Mouse (Mus musculus): Measurements from ENCODE around the gene Nsa2. TPM values are rescaled to one million over a fixed set of nuclear protein-coding genes. Genes with fewer than 3 reads are reported as not detected.

Gene Nsa2
- total and polyA plus RNA-seq, 3 experiments, result 126 to 305 (median 159) TPM

DNA sequence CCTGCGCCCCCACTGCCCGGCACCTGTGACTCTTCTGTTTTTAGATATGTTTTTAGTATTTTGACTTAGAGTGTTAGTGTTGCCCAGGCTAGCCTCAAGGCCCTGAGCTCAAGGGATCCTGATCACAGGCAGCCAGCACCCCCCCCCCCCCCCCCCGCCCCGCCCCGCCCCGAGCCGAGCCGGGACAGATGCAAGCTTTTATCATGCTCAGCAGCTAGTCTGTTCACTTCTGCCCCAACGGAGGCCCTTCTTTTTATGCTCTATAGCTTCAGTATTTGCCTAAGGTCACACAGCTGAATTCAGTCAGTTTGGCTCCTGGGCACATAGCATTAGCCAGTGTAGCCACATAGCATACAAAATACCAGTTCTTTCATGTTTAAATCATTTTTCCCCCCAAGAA, 51.4 kb downstream of the Nsa2 start:
- Histone ChIP-seq H3K9ac (ENCODE audit: insufficient read depth, low read depth) (no peak overlapping the region), H3K36me3 (replicated peaks in 1 of 2; ENCODE audit: control insufficient read depth in 1 of 2, insufficient read depth in 1 of 2, low read length in 1 of 2) (no peaks in the 10 kb centered on the region), H3K27me3 (replicated peaks) (no peaks in the 10 kb centered on the region), H3K9me3 (replicated peaks; ENCODE audit: low read length) (no peaks in the 10 kb centered on the region), H3K4me2 (ENCODE audit: insufficient read depth, low read depth, poor library complexity, severe bottlenecking) (no peak overlapping the region), H3K4me1 (ENCODE audit: control insufficient read depth in 1 of 2, insufficient read depth in 2 of 2) (no peaks in the 10 kb centered on the region), H3K79me2 (replicated peaks; ENCODE audit: control insufficient read depth, extremely low read depth, insufficient read depth, poor library complexity, severe bottlenecking) (no peaks in the 10 kb centered on the region), H3K4me3 (replicated peaks in 1 of 3; ENCODE audit: low read depth in 2 of 3, low read length in 2 of 3, poor library complexity in 1 of 3) (no peak overlapping the region), H3K27ac (ENCODE audit: insufficient read depth, low read depth) (no peak overlapping the region)
- in situ Hi-C loops (cut with MboI; ENCODE audit: low pct_ligation_motif_present, low pct_unique_long_range_greater_than_20kb, low sequenced_read_pairs) (no loop called here), dilution Hi-C loops (cut with MboI; ENCODE audit: extremely low pct_ligation_motif_present, extremely low pct_unique_long_range_greater_than_20kb, low sequenced_read_pairs) (no loop called here)
- TF ChIP-seq JUND (conservative IDR thresholded peaks at IDR 0.05; ENCODE audit: low read depth, low read length) (no peak), USF2 (conservative IDR thresholded peaks at IDR 0.05; ENCODE audit: low read depth, low read length) (no peak), PAX5 (IDR thresholded peaks at IDR 0.05; ENCODE audit: low read length) (no peak), ETS1 (conservative IDR thresholded peaks at IDR 0.05; ENCODE audit: low read depth, low read length) (no peak)
- no peak for DNase-seq (ENCODE audit: extremely low read depth)

DNA sequence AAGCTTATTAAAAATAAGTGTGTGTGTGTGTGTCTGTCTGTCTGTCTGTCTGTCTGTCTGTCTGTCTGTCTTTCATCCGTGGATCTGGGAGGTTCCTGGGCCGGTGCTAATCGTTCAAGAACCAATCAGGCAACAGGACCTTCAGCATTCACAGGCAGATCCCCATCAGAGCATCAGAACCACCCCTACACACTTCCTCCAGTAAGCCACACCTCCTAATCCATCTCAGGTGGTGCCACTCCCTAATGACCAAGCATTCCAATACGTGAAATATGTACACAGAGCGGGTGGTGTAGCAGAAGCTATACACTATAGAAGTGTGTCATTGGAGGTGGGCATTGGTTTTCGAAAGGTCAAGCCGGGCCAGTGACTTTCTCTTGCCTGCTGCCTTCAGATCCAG, 55.3 kb downstream of the Nsa2 start:
- Histone ChIP-seq H3K79me2 (replicated peaks; ENCODE audit: control insufficient read depth, extremely low read depth, insufficient read depth, poor library complexity, severe bottlenecking) (no peaks in the 10 kb centered on the region), H3K9me3 (replicated peaks; ENCODE audit: low read length) (no peaks in the 10 kb centered on the region), H3K4me2 (ENCODE audit: insufficient read depth, low read depth, poor library complexity, severe bottlenecking) (no peak overlapping the region), H3K4me3 (replicated peaks in 1 of 3; ENCODE audit: low read depth in 2 of 3, low read length in 2 of 3, poor library complexity in 1 of 3) (no peak overlapping the region), H3K4me1 (ENCODE audit: control insufficient read depth in 1 of 2, insufficient read depth in 2 of 2) (no peaks in the 10 kb centered on the region), H3K27ac (ENCODE audit: insufficient read depth, low read depth) (no peak overlapping the region), H3K9ac (ENCODE audit: insufficient read depth, low read depth) (no peak overlapping the region), H3K36me3 (replicated peaks in 1 of 2; ENCODE audit: control insufficient read depth in 1 of 2, insufficient read depth in 1 of 2, low read length in 1 of 2) (no peaks in the 10 kb centered on the region), H3K27me3 (replicated peaks) (no peaks in the 10 kb centered on the region)
- dilution Hi-C loops (cut with MboI; ENCODE audit: extremely low pct_ligation_motif_present, extremely low pct_unique_long_range_greater_than_20kb, low sequenced_read_pairs), result no loop called here
- DNase-seq (ENCODE audit: extremely low read depth), result no peak
- in situ Hi-C loops (cut with MboI; ENCODE audit: low pct_ligation_motif_present, low pct_unique_long_range_greater_than_20kb, low sequenced_read_pairs), result no loop called here
- TF ChIP-seq MAX (IDR thresholded peaks at IDR 0.05; ENCODE audit: low read length), result no peak
- no peak for TF ChIP-seq ZMIZ1 (IDR thresholded peaks at IDR 0.05; ENCODE audit: low read depth, low read length)
- TF ChIP-seq NRF1 (IDR thresholded peaks at IDR 0.05; ENCODE audit: low read depth, low read length), result no peak
- no peak for TF ChIP-seq ELF1 (IDR thresholded peaks at IDR 0.05; ENCODE audit: low read depth, low read length)
- TF ChIP-seq JUND (conservative IDR thresholded peaks at IDR 0.05; ENCODE audit: low read depth, low read length), result no peak
- no peak for TF ChIP-seq RAD21 (IDR thresholded peaks at IDR 0.05; ENCODE audit: low read depth, low read length)
- no peak for TF ChIP-seq USF1 (IDR thresholded peaks at IDR 0.05; ENCODE audit: low read depth, low read length)
- no peak for TF ChIP-seq MAFK (IDR thresholded peaks at IDR 0.05; ENCODE audit: insufficient replicate concordance, low read length)

DNA sequence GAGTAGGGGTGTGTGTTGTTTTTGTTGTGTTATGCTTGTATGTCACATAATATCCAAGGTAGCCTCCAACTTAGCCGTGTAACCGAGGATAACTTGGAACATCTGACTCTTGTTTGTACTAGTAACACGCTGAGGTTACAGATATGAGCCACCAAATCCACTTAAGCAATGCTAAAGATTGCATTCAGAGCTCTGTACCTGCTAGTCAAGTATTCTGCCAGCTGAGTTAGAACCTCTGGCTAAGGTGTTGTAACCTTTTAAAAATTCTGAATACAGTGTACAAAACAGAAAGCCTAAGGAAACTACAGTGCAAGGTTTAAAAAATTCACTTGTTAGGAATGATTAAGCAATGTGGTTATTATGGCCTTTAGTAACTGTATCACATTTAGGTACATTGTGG, 57.1 kb downstream of the Nsa2 start:
- dilution Hi-C loops (cut with MboI; ENCODE audit: extremely low pct_ligation_motif_present, extremely low pct_unique_long_range_greater_than_20kb, low sequenced_read_pairs), result no loop called here

More for the DNA sequence above, 57.1 kb downstream of the Nsa2 start:
- no peak overlapping the region for H3K27ac ChIP-seq (ENCODE audit: insufficient read depth, low read depth)
- H3K9ac ChIP-seq (ENCODE audit: insufficient read depth, low read depth), result no peak overlapping the region
- no peaks in the 10 kb centered on the region for H3K9me3 ChIP-seq (replicated peaks; ENCODE audit: low read length)
- TF ChIP-seq JUND (conservative IDR thresholded peaks at IDR 0.05; ENCODE audit: low read depth, low read length) (no peak), SMC3 (IDR thresholded peaks at IDR 0.05; ENCODE audit: low read depth, low read length) (no peak), ZKSCAN1 (IDR thresholded peaks at IDR 0.05; ENCODE audit: borderline replicate concordance, low read depth, low read length) (no peak), ZNF384 (IDR thresholded peaks at IDR 0.05; ENCODE audit: low read depth, low read length) (no peak), ETS1 (conservative IDR thresholded peaks at IDR 0.05; ENCODE audit: low read depth, low read length) (no peak), BHLHE40 (IDR thresholded peaks at IDR 0.05; ENCODE audit: low read depth, low read length) (no peak), PAX5 (IDR thresholded peaks at IDR 0.05; ENCODE audit: low read length) (no peak), MAFK (IDR thresholded peaks at IDR 0.05; ENCODE audit: insufficient replicate concordance, low read length) (no peak), IRF4 (IDR thresholded peaks at IDR 0.05; ENCODE audit: low read depth, low read length) (no peak), ZC3H11A (IDR thresholded peaks at IDR 0.05; ENCODE audit: low read depth, low read length) (no peak), NELFE (IDR thresholded peaks at IDR 0.05; ENCODE audit: low read depth, low read length) (no peak), MXI1 (IDR thresholded peaks at IDR 0.05; ENCODE audit: low read depth, low read length) (no peak), ELF1 (IDR thresholded peaks at IDR 0.05; ENCODE audit: low read depth, low read length) (no peak)
- DNase-seq (ENCODE audit: extremely low read depth), result no peak
- in situ Hi-C loops (cut with MboI; ENCODE audit: low pct_ligation_motif_present, low pct_unique_long_range_greater_than_20kb, low sequenced_read_pairs), result no loop called here
- H3K4me1 ChIP-seq (ENCODE audit: control insufficient read depth in 1 of 2, insufficient read depth in 2 of 2), result no peaks in the 10 kb centered on the region
- no peak overlapping the region for H3K4me2 ChIP-seq (ENCODE audit: insufficient read depth, low read depth, poor library complexity, severe bottlenecking)
- no peaks in the 10 kb centered on the region for H3K36me3 ChIP-seq (replicated peaks in 1 of 2; ENCODE audit: control insufficient read depth in 1 of 2, insufficient read depth in 1 of 2, low read length in 1 of 2)
- no peaks in the 10 kb centered on the region for H3K79me2 ChIP-seq (replicated peaks; ENCODE audit: control insufficient read depth, extremely low read depth, insufficient read depth, poor library complexity, severe bottlenecking)
- no peaks in the 10 kb centered on the region for H3K27me3 ChIP-seq (replicated peaks)
- H3K4me3 ChIP-seq (replicated peaks in 1 of 3; ENCODE audit: low read depth in 2 of 3, low read length in 2 of 3, poor library complexity in 1 of 3), result no peak overlapping the region

All from CH12.LX (cell line).